Mouse (Mus musculus): ENCODE measurements around the gene Nccrp1.

GRCm38 (mm10) chr7:28575597-28575996 is 28.5 kb upstream of the Nccrp1 start:
- TF ChIP-seq CTCF (IDR thresholded peaks at IDR 0.05; ENCODE audit: insufficient read depth, low read depth, low read length) (no peak), POLR2A (IDR thresholded peaks at IDR 0.05; ENCODE audit: insufficient read depth, low read depth, low read length) (no peak)
